Mouse (Mus musculus): ENCODE results near the gene Zfp202.
"Not testable (repeated sequence)": the region's sequence is repeated elsewhere in the genome, so short reads cannot be mapped to it uniquely, and the experiment has no call there.

- not testable (repeated sequence) for TF ChIP-seq POLR2A (IDR thresholded peaks at IDR 0.05; ENCODE audit: borderline replicate concordance, extremely low read depth, insufficient read depth, insufficient read length, poor library complexity, severe bottlenecking); CTCF (IDR thresholded peaks at IDR 0.05; ENCODE audit: borderline replicate concordance, extremely low read depth, insufficient read depth, insufficient read length)
Measured at GRCm38 (mm10) chr9:40185166-40185565, 7.0 kb upstream of the Zfp202 start.

All from brain, embryonic 14.5 days (tissue).